Mouse (Mus musculus): ENCODE measurements around the gene Crybg1. TPM values are rescaled to one million over a fixed set of nuclear protein-coding genes. Genes with fewer than 3 reads are reported as not detected.

The Crybg1 gene
- total RNA-seq, 1 experiment: 2.5 TPM

DNA sequence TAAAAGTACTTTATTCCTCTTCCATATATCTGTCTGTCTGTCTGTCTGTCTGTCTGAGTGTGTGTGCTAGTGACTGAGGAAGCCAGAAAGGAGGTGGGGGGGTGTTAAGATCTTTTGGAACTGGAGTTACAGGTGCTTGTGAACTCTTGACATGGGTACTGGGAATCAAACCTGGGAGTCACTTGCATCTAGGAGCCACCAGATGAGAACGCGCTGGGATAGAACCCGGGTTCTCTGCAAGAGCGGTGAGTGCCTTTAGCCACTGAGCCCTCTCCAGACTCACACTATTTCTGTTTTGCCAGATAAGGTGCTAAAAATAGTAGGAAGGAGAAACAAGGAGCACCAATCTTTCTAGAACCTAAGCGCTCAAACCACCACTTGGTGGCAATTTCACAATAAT lies 31.9 kb downstream of the Crybg1 start:
- TF ChIP-seq CHD2 (IDR thresholded peaks at IDR 0.05; ENCODE audit: low read depth, low read length) (no peak), ZC3H11A (IDR thresholded peaks at IDR 0.05; ENCODE audit: borderline replicate concordance, low read depth, low read length) (no peak), ZNF384 (IDR thresholded peaks at IDR 0.05; ENCODE audit: low read depth, low read length) (no peak), MAFK (IDR thresholded peaks at IDR 0.05; ENCODE audit: insufficient read depth, low read depth, low read length) (no peak), HCFC1 (IDR thresholded peaks at IDR 0.05; ENCODE audit: borderline replicate concordance, insufficient read depth, low read length) (no peak)
- Histone ChIP-seq H3K4me1 (ENCODE audit: control insufficient read depth in 2 of 2, insufficient read depth in 2 of 2, low read length in 2 of 2, poor library complexity in 1 of 2) (no peaks in the 10 kb centered on the region), H3K4me3 (ENCODE audit: insufficient read depth in 1 of 2, low read depth in 1 of 2, low read length in 2 of 2, poor library complexity in 1 of 2, severe bottlenecking in 1 of 2) (no peak overlapping the region), H3K9me3 (ENCODE audit: control insufficient read depth, insufficient read depth, low read depth, low read length) (no peaks in the 10 kb centered on the region), H3K36me3 (ENCODE audit: control insufficient read depth, insufficient read depth, low read length, poor library complexity, severe bottlenecking) (no peaks in the 10 kb centered on the region), H3K27ac (ENCODE audit: insufficient read depth, low read depth, low read length, poor library complexity, severe bottlenecking) (no peak overlapping the region), H3K9ac (ENCODE audit: insufficient read depth, low read depth, low read length, poor library complexity, severe bottlenecking) (no peak overlapping the region)
- DNase-seq (ENCODE audit: low read depth, low spot score): no peak
- in situ Hi-C loops (cut with MboI; ENCODE audit: low sequenced_read_pairs in 2 of 2, unreplicated experiment in 2 of 2): no loop called here

DNA sequence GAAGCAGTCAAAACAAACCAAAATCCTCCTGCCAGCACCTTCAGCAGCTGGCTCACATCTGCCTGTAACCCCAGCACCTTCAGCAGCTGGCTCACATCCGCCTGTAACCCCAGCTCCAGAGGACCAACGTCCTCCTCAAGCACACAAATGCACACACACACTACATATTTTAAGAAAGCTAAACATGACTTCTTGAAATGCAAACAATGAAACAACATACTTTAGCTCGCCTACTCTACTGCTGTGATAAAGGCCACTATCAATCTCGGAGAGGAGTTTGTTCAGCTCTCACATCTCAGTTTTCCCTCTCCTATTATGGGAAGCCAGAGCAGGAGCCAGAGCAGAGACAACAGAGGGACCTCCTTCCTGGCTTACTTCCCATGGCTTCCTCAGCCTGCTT lies 34.0 kb downstream of the Crybg1 start:
- no peak for TF ChIP-seq ZNF384 (IDR thresholded peaks at IDR 0.05; ENCODE audit: low read depth, low read length)
- no peak for TF ChIP-seq HCFC1 (IDR thresholded peaks at IDR 0.05; ENCODE audit: borderline replicate concordance, insufficient read depth, low read length)
- TF ChIP-seq MAFK (IDR thresholded peaks at IDR 0.05; ENCODE audit: insufficient read depth, low read depth, low read length): no peak
- TF ChIP-seq CHD2 (IDR thresholded peaks at IDR 0.05; ENCODE audit: low read depth, low read length): no peak
- no peak for TF ChIP-seq ZC3H11A (IDR thresholded peaks at IDR 0.05; ENCODE audit: borderline replicate concordance, low read depth, low read length)
- no peak for DNase-seq (ENCODE audit: low read depth, low spot score)
- Histone ChIP-seq H3K4me1 (ENCODE audit: control insufficient read depth in 2 of 2, insufficient read depth in 2 of 2, low read length in 2 of 2, poor library complexity in 1 of 2) (no peaks in the 10 kb centered on the region), H3K27ac (ENCODE audit: insufficient read depth, low read depth, low read length, poor library complexity, severe bottlenecking) (no peak overlapping the region), H3K9ac (ENCODE audit: insufficient read depth, low read depth, low read length, poor library complexity, severe bottlenecking) (no peak overlapping the region), H3K36me3 (ENCODE audit: control insufficient read depth, insufficient read depth, low read length, poor library complexity, severe bottlenecking) (no peaks in the 10 kb centered on the region), H3K9me3 (ENCODE audit: control insufficient read depth, insufficient read depth, low read depth, low read length) (no peaks in the 10 kb centered on the region), H3K4me3 (ENCODE audit: insufficient read depth in 1 of 2, low read depth in 1 of 2, low read length in 2 of 2, poor library complexity in 1 of 2, severe bottlenecking in 1 of 2) (no peak overlapping the region)
- in situ Hi-C loops (cut with MboI; ENCODE audit: low sequenced_read_pairs in 2 of 2, unreplicated experiment in 2 of 2): no loop called here

DNA sequence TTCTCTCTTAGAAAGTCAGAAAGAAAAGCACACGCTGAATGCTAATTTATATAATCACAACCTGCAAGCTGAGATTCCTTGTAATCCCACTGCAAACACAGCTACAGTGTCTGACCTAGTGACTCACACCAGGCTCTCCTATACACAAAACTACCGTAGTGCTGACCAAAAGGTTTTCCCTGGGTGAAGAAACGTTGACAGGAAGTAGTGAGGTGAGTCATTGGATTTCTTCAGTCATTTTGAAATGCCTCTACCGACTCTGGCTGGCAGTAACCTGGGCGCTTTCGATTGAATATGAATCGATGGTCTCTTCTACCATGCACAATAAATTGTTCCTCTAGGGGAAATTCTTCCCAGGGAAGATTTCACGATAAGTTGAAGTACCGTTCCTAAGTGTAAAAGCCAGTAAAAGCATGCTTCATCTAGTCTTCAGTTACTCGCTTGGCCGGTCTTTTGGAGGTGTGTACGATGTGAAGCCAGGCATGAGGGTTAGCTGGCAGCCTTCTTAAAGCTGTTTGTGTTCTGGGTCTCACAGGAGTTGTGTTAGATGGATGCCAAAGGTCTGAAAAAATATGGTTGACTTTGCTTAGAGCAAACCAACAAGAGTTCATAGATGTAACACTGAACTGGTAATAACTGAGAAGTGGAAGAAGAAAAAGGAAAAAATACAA lies 36.5 kb downstream of the Crybg1 start:
- Histone ChIP-seq H3K9me3 (ENCODE audit: control insufficient read depth, insufficient read depth, low read depth, low read length) (no peaks in the 10 kb centered on the region), H3K4me1 (ENCODE audit: control insufficient read depth in 2 of 2, insufficient read depth in 2 of 2, low read length in 2 of 2, poor library complexity in 1 of 2) (no peaks in the 10 kb centered on the region), H3K27ac (ENCODE audit: insufficient read depth, low read depth, low read length, poor library complexity, severe bottlenecking) (no peak overlapping the region), H3K4me3 (ENCODE audit: insufficient read depth in 1 of 2, low read depth in 1 of 2, low read length in 2 of 2, poor library complexity in 1 of 2, severe bottlenecking in 1 of 2) (no peak overlapping the region), H3K36me3 (ENCODE audit: control insufficient read depth, insufficient read depth, low read length, poor library complexity, severe bottlenecking) (no peaks in the 10 kb centered on the region), H3K9ac (ENCODE audit: insufficient read depth, low read depth, low read length, poor library complexity, severe bottlenecking) (no peak overlapping the region)
- TF ChIP-seq ZNF384 (IDR thresholded peaks at IDR 0.05; ENCODE audit: low read depth, low read length): no peak
- TF ChIP-seq ZC3H11A (IDR thresholded peaks at IDR 0.05; ENCODE audit: borderline replicate concordance, low read depth, low read length): no peak
- no peak for TF ChIP-seq MAFK (IDR thresholded peaks at IDR 0.05; ENCODE audit: insufficient read depth, low read depth, low read length)
- TF ChIP-seq CHD2 (IDR thresholded peaks at IDR 0.05; ENCODE audit: low read depth, low read length): no peak
- TF ChIP-seq HCFC1 (IDR thresholded peaks at IDR 0.05; ENCODE audit: borderline replicate concordance, insufficient read depth, low read length): no peak
- no peak for DNase-seq (ENCODE audit: low read depth, low spot score)
- in situ Hi-C loops (cut with MboI; ENCODE audit: low sequenced_read_pairs in 2 of 2, unreplicated experiment in 2 of 2): no loop called here

DNA sequence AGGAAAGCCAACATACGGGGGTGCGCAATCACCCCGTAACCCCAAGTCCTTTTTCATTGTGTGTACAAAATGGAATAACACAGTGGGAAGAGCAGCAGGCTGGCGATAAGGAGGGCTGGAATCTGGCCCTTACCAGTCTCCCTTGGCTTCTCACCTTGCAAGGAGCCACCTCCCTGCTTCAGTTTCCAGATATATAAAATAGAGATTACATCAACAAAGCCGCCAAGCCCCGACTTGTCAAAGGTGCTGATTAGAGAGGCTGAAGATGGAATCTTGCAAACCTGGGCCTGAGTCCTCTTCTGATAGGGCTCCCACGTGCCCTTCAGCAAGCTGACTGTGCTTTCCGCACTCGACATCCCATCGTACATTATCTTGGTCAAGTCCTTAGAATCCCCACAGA lies 37.5 kb downstream of the Crybg1 start:
- Histone ChIP-seq H3K27ac (ENCODE audit: insufficient read depth, low read depth, low read length, poor library complexity, severe bottlenecking) (no peak overlapping the region), H3K36me3 (ENCODE audit: control insufficient read depth, insufficient read depth, low read length, poor library complexity, severe bottlenecking) (no peaks in the 10 kb centered on the region), H3K9me3 (ENCODE audit: control insufficient read depth, insufficient read depth, low read depth, low read length) (no peaks in the 10 kb centered on the region), H3K9ac (ENCODE audit: insufficient read depth, low read depth, low read length, poor library complexity, severe bottlenecking) (no peak overlapping the region), H3K4me1 (ENCODE audit: control insufficient read depth in 2 of 2, insufficient read depth in 2 of 2, low read length in 2 of 2, poor library complexity in 1 of 2) (no peaks in the 10 kb centered on the region), H3K4me3 (ENCODE audit: insufficient read depth in 1 of 2, low read depth in 1 of 2, low read length in 2 of 2, poor library complexity in 1 of 2, severe bottlenecking in 1 of 2) (no peak overlapping the region)
- DNase-seq (ENCODE audit: low read depth, low spot score): no peak
- no peak for TF ChIP-seq HCFC1 (IDR thresholded peaks at IDR 0.05; ENCODE audit: borderline replicate concordance, insufficient read depth, low read length)
- no peak for TF ChIP-seq CHD2 (IDR thresholded peaks at IDR 0.05; ENCODE audit: low read depth, low read length)
- TF ChIP-seq ZC3H11A (IDR thresholded peaks at IDR 0.05; ENCODE audit: borderline replicate concordance, low read depth, low read length): no peak
- TF ChIP-seq MAFK (IDR thresholded peaks at IDR 0.05; ENCODE audit: insufficient read depth, low read depth, low read length): no peak
- no peak for TF ChIP-seq ZNF384 (IDR thresholded peaks at IDR 0.05; ENCODE audit: low read depth, low read length)
- in situ Hi-C loops (cut with MboI; ENCODE audit: low sequenced_read_pairs in 2 of 2, unreplicated experiment in 2 of 2): no loop called here
